Mouse (Mus musculus): Measurements from ENCODE around the gene Gm3269.
"Not testable (repeated sequence)": the region's sequence is repeated elsewhere in the genome, so short reads cannot be mapped to it uniquely, and the experiment has no call there.

- TF ChIP-seq CTCF (IDR thresholded peaks at IDR 0.05; ENCODE audit: low read depth, low read length); POLR2A (IDR thresholded peaks at IDR 0.05; ENCODE audit: extremely low read depth, insufficient read depth, low read length): not testable (repeated sequence)
These were observed 16.0 kb upstream of the Gm3269 start for GRCm38 (mm10) chr14:4821950-4822349.

Measured in liver, adult 2 months (tissue).